Mouse (Mus musculus): Measurements from ENCODE around the gene Txn1.

The Txn1 gene

GRCm38 (mm10) chr4:57937292-57937691 is 18.9 kb downstream of the Txn1 start:
- no peak for DNase-seq

GRCm38 (mm10) chr4:57934181-57934580 is 22.0 kb downstream of the Txn1 start:
- DNase-seq, result no peak

DNA sequence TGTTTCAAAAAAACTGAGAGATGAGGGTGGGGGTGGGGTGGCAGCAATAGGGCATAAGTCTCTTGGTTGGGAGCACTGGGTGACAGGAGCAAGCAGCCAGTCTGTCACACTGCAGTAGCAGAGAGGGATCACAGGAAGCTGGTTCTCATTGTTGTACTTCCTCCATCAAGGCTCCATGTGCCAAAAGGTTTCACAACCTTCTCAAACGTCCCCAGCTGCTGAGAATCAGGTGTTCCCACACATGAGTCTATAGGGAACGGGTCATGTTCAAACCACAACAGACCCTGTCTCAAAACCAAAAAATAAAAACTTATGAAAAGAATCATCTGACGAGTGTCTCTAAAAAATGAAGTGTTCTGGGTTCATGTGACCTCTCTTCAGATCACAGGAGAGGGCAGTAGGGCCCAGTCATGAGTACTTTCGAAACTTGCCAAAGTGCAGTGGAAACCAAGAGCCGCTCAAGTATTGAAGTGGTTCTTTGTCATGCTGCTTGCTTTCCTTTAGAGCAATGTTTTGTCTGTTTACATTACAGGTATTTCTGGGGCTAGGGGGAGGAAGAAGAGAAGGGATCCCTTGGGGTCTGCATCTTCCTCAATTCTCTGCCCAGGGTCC is 25.5 kb downstream of the Txn1 start:
- DNase-seq, result peak; percentile 76

DNA sequence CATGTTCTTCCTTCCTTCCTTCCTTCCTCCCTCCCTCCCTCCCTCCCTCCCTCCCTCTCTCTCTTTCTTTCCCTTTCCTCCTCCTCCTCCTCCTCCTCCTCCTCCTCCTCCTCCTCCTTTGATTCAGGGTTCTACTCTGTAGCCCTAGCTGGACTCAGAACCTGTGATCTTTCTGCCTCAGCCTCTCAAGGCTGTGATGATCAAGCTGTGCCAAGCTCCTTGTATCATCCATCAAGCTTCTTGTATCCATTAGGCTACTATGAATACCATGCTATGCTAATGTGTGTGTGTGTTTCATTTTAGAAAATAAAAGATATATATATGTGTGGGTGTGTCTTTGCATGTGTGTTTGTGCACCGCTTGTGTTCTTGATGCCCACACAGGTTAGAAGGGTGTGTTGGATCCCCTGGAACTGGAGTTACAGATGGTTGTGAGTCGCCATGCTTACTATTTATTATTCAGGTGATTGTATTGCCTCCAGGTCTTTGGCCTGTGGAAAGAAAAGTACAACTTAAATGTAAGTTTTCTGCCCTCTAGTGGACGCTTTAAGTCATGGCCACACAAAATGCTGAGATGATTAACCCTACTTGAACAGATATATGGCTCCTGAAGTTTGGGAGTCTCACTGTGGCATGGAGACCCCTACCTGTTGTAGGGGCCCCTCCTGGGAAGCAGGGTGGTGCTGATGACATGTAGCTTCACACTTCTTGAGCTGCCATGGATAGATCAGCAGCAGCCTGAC is 28.6 kb downstream of the Txn1 start:
- DNase-seq, result peak; percentile 66

DNA sequence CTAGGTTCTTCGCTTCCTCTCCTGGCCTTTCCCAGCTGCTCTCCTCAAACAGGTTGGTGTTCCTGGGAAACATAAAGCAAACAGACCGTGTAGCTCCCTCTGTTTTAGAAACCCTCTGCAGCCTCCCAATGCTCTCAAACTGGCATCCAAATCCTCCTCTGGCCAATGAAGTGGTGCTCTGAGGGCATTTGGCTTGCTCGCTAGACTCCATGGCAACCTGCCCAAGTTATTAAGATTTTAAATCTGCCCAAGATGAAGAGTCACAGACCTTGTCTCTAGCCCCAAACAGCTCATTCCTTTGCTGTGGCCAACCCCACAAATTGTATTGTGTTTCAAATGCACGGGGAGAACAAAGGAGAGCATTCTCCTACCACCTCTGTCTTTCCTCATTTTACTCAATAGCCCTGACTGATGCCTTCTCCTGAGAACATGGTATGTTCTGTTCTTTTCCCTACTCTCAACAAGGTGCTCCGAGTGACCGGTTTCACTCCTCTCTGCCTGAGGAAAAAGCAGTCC is 31.6 kb downstream of the Txn1 start:
- no peak for DNase-seq

GRCm38 (mm10) chr4:57922171-57922570 is 34.0 kb downstream of the Txn1 start:
- DNase-seq, result no peak

DNA sequence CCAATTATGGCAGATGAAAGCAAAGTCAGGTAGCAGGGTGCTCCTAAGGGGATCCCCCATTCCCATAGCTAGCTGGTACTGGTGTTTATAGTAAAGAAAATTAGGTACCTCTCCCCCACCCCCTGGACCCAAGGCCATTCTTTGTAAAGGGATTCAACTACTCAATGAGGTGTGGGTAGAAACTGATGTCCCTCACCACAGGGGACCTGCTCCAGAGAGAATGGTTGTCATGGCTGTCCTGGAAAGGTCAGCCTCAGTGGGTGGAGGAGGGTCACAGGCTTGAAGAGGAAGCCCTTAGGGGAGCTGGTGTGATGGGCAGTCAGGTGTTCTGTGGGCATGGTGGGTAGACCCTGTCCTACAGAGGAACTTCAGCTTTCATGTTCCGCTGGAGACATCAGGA is 35.7 kb downstream of the Txn1 start:
- DNase-seq, result no peak

- DNase-seq, result peak; percentile 25
Measured at GRCm38 (mm10) chr4:57919494-57920423, 36.5 kb downstream of the Txn1 start.

DNA sequence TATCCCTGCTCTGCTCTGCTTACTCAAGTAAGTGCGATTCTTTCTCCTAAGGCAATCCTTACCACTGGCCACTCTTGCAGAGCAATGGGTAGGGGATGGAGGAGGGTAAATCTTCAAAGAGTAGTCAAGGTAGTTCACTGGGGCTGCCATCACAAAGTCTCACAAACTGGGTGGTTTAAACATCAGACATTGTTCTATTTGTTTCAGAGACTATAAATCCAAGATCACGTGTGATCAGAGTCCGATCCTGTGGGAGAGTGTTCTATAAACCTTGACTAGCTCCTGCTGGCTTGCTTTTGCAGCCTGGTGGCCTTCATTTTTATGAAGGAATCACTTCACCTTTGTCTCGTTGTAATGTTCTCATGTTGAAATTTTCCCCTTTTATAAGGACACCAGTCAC is 39.5 kb downstream of the Txn1 start:
- no peak for DNase-seq

DNA sequence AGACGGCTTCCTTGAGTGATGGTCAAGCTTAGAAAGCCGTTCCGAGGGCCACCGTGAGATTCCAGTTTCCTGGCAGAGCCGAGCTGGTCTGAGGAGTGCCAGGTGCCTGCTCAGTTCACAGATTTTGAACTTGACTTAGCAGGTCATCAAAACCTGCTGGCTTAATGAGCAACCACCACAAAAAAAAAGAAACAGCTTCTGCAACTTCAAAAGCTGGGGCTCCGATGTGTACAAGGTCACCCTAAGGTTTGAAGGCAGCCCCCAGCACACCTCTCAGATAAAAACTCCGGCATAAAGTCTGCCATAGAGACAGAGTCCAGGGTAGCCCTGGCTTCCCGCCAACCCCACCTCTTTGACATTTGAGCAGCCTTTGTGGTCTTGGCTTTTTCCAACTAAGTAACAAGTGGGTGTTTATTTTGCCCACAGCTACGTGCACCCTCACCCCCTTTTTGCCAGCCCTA is 40.0 kb downstream of the Txn1 start, which contains the start of gene D630039A03Rik:
Gene D630039A03Rik, minus strand, starts transcription at position 97 of the 461 bp plus-strand sequence.
- DNase-seq, result peak; percentile 77

DNA sequence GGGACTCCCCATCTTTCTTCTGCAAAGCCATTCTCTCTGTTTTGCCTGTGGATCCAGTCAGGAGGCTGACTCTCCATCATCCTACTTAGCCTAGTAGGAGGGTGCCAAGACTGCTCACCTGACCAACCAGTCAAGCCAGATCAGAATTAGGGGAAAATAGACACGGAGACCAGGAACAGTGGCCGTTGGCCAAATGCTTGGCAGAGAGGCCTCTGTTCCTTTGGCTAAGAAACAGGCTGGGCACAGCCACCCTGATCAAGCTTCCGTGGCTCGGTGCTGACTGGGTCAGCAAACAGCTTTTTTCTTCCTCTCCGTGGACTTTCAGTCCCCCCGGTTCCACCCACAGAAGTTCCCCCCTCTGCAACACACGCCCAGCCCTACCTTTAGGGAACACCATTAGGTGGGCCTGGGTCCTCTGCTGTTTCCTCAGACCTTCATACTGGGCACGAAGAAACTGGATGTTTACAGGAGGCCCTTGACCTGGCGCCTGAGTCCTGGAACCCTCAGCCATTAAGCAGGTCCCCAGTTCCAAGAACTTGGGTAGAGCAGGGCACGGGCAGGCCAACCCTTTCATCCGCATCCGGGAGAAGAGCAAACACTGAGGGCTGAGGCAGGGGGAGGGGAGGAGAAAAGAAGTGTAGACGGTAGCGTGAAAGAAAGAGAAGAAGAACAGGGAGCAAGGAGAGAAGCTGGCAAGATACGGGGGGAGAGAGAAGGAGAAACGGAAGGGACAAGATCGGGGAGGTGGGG is 40.8 kb downstream of the Txn1 start:
- DNase-seq, result peak; percentile 83

DNA sequence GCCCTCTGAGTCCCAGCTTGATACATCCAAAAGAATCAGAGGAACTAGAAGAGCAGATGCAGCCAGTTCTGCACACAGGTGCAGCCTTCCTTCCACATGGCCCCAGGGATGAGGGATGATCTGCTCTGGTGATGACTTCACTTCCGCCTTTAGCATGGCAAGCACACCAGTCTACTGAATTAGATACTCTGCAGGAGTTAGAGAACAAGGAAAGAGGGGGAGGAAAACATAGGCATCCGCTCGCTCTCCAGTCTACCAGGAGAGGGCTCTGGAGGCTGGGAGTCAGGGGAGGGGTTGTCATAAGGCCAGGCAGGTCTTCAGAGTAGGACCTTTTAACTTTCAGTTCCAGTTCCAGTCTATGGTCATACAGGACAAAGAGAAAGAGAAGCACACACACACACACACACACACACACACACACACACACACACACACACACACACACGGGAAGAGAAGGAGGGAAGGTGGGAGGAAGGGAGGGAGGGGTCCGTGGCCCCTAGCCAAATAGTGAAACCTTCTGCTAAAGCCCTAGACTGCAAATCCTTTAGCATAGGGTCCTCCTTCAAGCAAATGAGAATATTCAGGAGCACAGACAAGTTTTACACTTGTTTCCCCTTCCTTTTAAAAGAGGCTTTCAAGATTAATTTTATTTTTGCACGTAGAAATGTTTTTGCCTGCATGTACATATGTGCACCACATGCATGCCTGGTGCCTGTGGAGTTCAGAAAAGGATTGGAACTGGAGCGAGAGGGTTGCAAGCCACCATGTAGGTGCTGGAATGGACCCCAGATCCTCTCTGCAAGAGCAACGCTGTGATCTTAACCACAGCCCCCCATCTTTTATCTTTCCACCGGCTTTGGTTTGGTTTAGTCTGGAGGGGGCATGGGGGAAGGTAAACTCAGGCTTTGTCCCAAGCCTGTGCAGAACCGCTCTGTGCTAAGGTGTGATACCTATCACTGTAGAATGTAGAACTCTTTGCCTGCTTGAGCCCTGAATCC is 41.7 kb downstream of the Txn1 start:
- peak; percentile 24 for DNase-seq

- DNase-seq, result no peak
Measured at GRCm38 (mm10) chr4:57913021-57913420, 43.2 kb downstream of the Txn1 start.

- no peak for DNase-seq
Measured at GRCm38 (mm10) chr4:57908860-57909259, 47.4 kb downstream of the Txn1 start.

DNA sequence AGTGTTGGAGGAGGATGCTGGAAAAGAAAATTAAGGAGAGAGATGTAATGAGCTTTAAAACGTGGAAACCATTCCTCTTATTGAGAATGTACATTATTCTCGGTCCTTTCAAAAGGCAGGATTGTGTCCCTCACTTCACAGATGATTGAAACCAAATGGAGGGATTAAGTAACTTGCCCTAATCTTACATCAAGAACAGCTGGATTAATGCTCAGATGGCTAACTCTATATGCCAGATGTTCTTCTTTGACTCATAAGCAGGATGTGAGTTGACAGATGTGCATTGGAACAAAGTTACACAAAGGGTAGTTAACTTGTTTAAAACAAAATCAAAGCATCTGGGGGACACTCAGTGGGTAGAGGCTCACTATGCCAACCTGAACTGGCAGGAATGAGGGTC is 49.5 kb downstream of the Txn1 start:
- no peak for DNase-seq

GRCm38 (mm10) chr4:57904638-57905037 is 51.6 kb downstream of the Txn1 start:
- peak; percentile 80 for DNase-seq

- peak; percentile 83 for DNase-seq
Measured at GRCm38 (mm10) chr4:57904211-57904610, 52.0 kb downstream of the Txn1 start.

DNA sequence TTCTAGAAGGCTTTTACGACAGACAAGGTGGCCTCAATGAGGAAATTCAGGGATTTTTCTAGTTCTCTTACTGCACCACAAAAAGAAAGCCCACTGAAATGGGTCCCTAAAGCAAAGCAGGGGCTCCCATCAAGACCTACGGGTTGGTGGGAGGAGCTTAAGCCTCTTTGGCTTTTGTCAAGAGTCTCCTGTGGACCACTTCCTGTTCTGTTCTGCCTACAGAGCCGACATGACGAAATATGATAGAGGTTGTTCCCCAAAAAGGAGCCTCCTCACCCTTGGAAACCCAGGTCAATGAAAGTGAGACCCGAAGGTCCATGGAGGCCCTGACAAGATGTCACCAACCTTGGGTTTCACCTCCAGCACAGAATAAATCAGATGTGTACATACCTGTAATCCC is 53.6 kb downstream of the Txn1 start:
- DNase-seq, result no peak

GRCm38 (mm10) chr4:57901210-57901609 is 55.0 kb downstream of the Txn1 start:
- peak; percentile 55 for DNase-seq

- no peak for DNase-seq
Measured at GRCm38 (mm10) chr4:57896631-57897030, 59.6 kb downstream of the Txn1 start.

DNA sequence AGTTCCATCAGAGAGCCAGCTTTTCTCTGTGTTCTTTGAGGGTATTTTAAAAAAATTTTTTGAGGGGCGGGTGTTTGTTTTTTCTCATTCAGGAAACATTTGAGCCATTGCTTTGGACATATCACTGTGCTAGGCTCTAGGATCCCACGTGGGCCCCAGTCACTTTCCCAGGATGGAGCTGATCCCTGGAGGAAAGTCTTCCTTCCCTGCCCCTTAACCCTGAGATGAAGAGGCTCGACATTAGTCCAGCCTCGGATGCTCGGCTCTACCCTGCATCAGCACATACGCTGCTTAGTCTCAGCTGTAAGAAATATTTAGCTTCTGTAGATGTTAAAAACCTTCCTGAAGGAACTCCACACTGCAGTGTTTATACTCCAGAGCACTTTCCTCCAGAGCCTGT is 60.3 kb downstream of the Txn1 start:
- no peak for DNase-seq
